Mouse (Mus musculus) heart, embryonic 14.5 days (tissue): ENCODE measurements around the gene Sgcd. TPM values are rescaled to one million over a fixed set of nuclear protein-coding genes. Genes with fewer than 3 reads are reported as not detected.

ENCODE experiments used
- ATAC-seq: fragments of 200-750 bp; cut with Nextera tagmentation; 2 replicates; pipeline ENCODE4 v1.8.0; 2017; ENCODE audit warnings: low read depth, moderate TSS enrichment; ENCODE audit not compliant: insufficient number of reproducible peaks, insufficient read depth, low FRiP score
- H3K27ac ChIP-seq, 2 experiments: fragments of 200-500 bp in 1 of 2; fragments of 300-500 bp in 1 of 2; sonication (generic) in 1 of 2; replicated peaks in 1 of 2; 2 replicates each; pipeline ENCODE4 v1.5.1; 2012 to 2014; ENCODE audit warnings: low read depth in 2 of 2, low read length in 2 of 2, control low read depth in 1 of 2, mild to moderate bottlenecking in 1 of 2, mixed read lengths in 1 of 2; ENCODE audit not compliant: control insufficient read depth in 1 of 2, insufficient read depth in 1 of 2
- H3K27me3 ChIP-seq: fragments of 300-500 bp; sonication (generic); 2 replicates; pipeline ENCODE4 v1.6.1; 2014; ENCODE audit warnings: mild to moderate bottlenecking, low read length, control low read depth; ENCODE audit not compliant: control insufficient read depth, insufficient read depth
- H3K36me3 ChIP-seq: fragments of 300-500 bp; sonication (generic); 2 replicates; pipeline ENCODE4 v1.6.1; 2014; ENCODE audit warnings: mild to moderate bottlenecking, control low read depth, low read length, mixed read lengths; ENCODE audit not compliant: control insufficient read depth, insufficient read depth
- H3K4me1 ChIP-seq, 2 experiments: fragments of 200-500 bp in 1 of 2; fragments of 300-500 bp in 1 of 2; sonication (generic) in 1 of 2; 2 replicates each; pipeline ENCODE4 v1.6.1; 2012 to 2014; ENCODE audit warnings: low read length in 2 of 2, control low read depth in 1 of 2, mixed read lengths in 1 of 2; ENCODE audit not compliant: control insufficient read depth in 2 of 2, insufficient read depth in 2 of 2
- H3K4me2 ChIP-seq: fragments of 300-500 bp; sonication (generic); 2 replicates; pipeline ENCODE4 v1.6.1; 2014; ENCODE audit warnings: mild to moderate bottlenecking, low read length
- H3K4me3 ChIP-seq, 2 experiments: fragments of 200-500 bp in 1 of 2; fragments of 300-500 bp in 1 of 2; sonication (generic) in 1 of 2; 2 replicates each; pipeline ENCODE4 v1.5.1; 2012 to 2014; ENCODE audit warnings: low read length in 2 of 2, mild to moderate bottlenecking in 2 of 2, control low read depth in 1 of 2, low read depth in 1 of 2, moderate library complexity in 1 of 2; ENCODE audit not compliant: control insufficient read depth in 1 of 2, insufficient read depth in 1 of 2
- H3K9ac ChIP-seq: fragments of 300-500 bp; sonication (generic); 2 replicates; pipeline ENCODE4 v1.6.1; 2014; ENCODE audit warnings: mild to moderate bottlenecking, low read length
- H3K9me3 ChIP-seq: fragments of 300-500 bp; sonication (generic); 2 replicates; pipeline ENCODE4 v1.6.1; 2016; ENCODE audit warnings: low read length, control low read depth; ENCODE audit not compliant: control insufficient read depth
- WGBS: fragments of 180-500 bp; shearing (Covaris S2); extraction: QIAGEN DNeasy Blood & Tissue Kit; methylation state at CpG from one replicate; pipeline ENCODE4 v1.1.7; 2014; 5-methylcytosine and 5-hydroxymethylcytosine counted together
- polyA plus RNA-seq: library from polyadenylated mRNA; unstranded; fragments of >200 nt; fragmentation: Nextera tagmentation; extraction: Ambion mirVana; gene quantifications from 2 replicates; pipeline ENCODE4 v1.2.1, GENCODE M21; 2014

The Sgcd gene
- polyA plus RNA-seq, 1 experiment from 2014 or later, result 8.9 TPM

- Histone ChIP-seq H3K4me1 (peaks cover 0 to 8% of the 10 kb centered on the region in 2 experiments; a peak in 1 of 4 replicates), H3K27ac (no peak overlapping the region), H3K9me3 (no peaks in the 10 kb centered on the region), H3K36me3 (no peaks in the 10 kb centered on the region), H3K4me3 (no peak overlapping the region), H3K9ac (no peak overlapping the region), H3K27me3 (no peaks in the 10 kb centered on the region), H3K4me2 (no peak overlapping the region)
- WGBS, result 88% methylated on average over 4 of the region's 4 CpGs
- ATAC-seq, result no peak
These were observed 874.4 kb downstream of the Sgcd start for GRCm38 (mm10) chr11:47114366-47114765.

GRCm38 (mm10) chr11:47113081-47113480, 875.7 kb downstream of the Sgcd start:
- no peak overlapping the region for H3K9ac ChIP-seq
- no peak for ATAC-seq
- no peaks in the 10 kb centered on the region for H3K36me3 ChIP-seq
- 77% methylated on average over 5 of the region's 5 CpGs for WGBS
- H3K4me3 ChIP-seq, result no peak overlapping the region
- no peak overlapping the region for H3K27ac ChIP-seq
- no peak overlapping the region for H3K4me2 ChIP-seq
- H3K9me3 ChIP-seq, result no peaks in the 10 kb centered on the region
- H3K4me1 ChIP-seq, result peaks cover 0 to 8% of the 10 kb centered on the region in 2 experiments; a peak in 1 of 4 replicates
- H3K27me3 ChIP-seq, result no peaks in the 10 kb centered on the region

DNA sequence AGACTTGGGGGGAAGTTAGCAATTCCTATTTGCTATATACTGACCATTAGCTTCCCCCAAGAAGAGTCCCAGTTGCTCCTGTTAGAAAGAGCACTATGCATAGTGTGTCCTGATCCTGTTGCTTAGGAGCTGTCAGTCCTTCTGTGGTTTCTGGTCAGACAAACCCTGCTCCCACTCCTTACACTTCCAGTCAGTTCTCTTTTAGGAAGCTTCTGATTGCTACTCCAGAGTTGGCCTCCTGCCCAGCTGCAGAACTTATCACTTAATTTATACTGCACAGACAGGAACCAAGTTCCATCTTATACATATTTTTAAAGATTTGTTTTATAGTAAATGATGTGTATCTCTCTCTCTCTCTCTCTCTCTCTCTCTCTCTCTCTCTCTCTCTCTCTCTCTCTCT, 878.5 kb downstream of the Sgcd start:
- Histone ChIP-seq H3K9ac (no peak overlapping the region), H3K9me3 (no peaks in the 10 kb centered on the region), H3K4me1 (peaks cover 0 to 8% of the 10 kb centered on the region in 2 experiments; a peak in 1 of 4 replicates), H3K4me2 (no peak overlapping the region), H3K36me3 (no peaks in the 10 kb centered on the region), H3K27ac (no peak overlapping the region), H3K27me3 (no peaks in the 10 kb centered on the region), H3K4me3 (no peak overlapping the region)
- no peak for ATAC-seq

GRCm38 (mm10) chr11:47107661-47108060, 881.1 kb downstream of the Sgcd start:
- H3K4me3 ChIP-seq, result no peak overlapping the region
- H3K9me3 ChIP-seq, result no peaks in the 10 kb centered on the region
- H3K27me3 ChIP-seq, result no peaks in the 10 kb centered on the region
- H3K4me1 ChIP-seq, result peaks cover 0 to 8% of the 10 kb centered on the region in 2 experiments; a peak in 1 of 4 replicates
- H3K4me2 ChIP-seq, result no peak overlapping the region
- H3K9ac ChIP-seq, result no peak overlapping the region
- ATAC-seq, result no peak
- no peak overlapping the region for H3K27ac ChIP-seq
- no peaks in the 10 kb centered on the region for H3K36me3 ChIP-seq
- WGBS, result 76% methylated on average over 2 of the region's 2 CpGs

GRCm38 (mm10) chr11:47093296-47093912, 895.4 kb downstream of the Sgcd start:
- no peak overlapping the region for H3K9ac ChIP-seq
- no peaks in the 10 kb centered on the region for H3K27me3 ChIP-seq
- no peaks in the 10 kb centered on the region for H3K36me3 ChIP-seq
- H3K27ac ChIP-seq, result no peak overlapping the region
- peaks cover 0 to 3% of the 10 kb centered on the region in 2 experiments; a peak in 2 of 4 replicates for H3K4me1 ChIP-seq
- H3K4me3 ChIP-seq, result no peak overlapping the region
- WGBS, result 73% methylated on average over 5 of the region's 5 CpGs
- no peak overlapping the region for H3K4me2 ChIP-seq
- no peaks in the 10 kb centered on the region for H3K9me3 ChIP-seq
- no peak for ATAC-seq

DNA sequence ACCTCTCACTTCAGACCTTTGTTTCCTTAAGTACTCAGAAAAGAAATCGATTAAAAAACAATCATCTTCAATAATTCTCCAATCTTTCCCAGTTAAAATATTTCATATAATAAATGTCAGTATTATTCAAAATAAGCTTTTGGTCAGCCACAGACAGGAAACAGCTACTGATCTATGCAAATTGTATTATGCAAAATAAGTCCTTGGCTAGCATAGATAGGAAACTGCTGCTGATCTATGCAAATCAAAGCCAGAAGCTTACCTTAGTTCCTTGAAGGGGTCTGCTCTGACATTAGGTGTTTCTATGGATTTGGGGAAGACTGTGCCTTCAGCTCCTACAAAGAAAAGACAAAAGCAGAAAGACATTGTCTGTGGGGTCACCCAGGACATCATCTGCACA, 906.3 kb downstream of the Sgcd start:
- no peaks in the 10 kb centered on the region for H3K9me3 ChIP-seq
- no peak overlapping the region for H3K27ac ChIP-seq
- no peak overlapping the region for H3K9ac ChIP-seq
- H3K4me3 ChIP-seq, result no peak overlapping the region
- no peaks in the 10 kb centered on the region for H3K36me3 ChIP-seq
- no peak for ATAC-seq
- H3K27me3 ChIP-seq, result no peaks in the 10 kb centered on the region
- H3K4me1 ChIP-seq, result no peaks in the 10 kb centered on the region
- no peak overlapping the region for H3K4me2 ChIP-seq
- 90% methylated on average over 1 of the region's 1 CpGs for WGBS

- Histone ChIP-seq H3K27me3 (no peaks in the 10 kb centered on the region), H3K9me3 (no peaks in the 10 kb centered on the region), H3K4me1 (no peaks in the 10 kb centered on the region), H3K4me2 (no peak overlapping the region), H3K36me3 (no peaks in the 10 kb centered on the region), H3K27ac (no peak overlapping the region), H3K4me3 (no peak overlapping the region), H3K9ac (no peak overlapping the region)
- ATAC-seq, result no peak
- 58% methylated on average over 1 of the region's 1 CpGs for WGBS
These were observed 915.2 kb downstream of the Sgcd start for GRCm38 (mm10) chr11:47073538-47073937.

- no peak overlapping the region for H3K4me3 ChIP-seq
- ATAC-seq, result no peak
- H3K4me1 ChIP-seq, result no peaks in the 10 kb centered on the region
- H3K27ac ChIP-seq, result no peak overlapping the region
- H3K9ac ChIP-seq, result no peak overlapping the region
- no peaks in the 10 kb centered on the region for H3K9me3 ChIP-seq
- 89% methylated on average over 2 of the region's 2 CpGs for WGBS
- no peaks in the 10 kb centered on the region for H3K36me3 ChIP-seq
- no peaks in the 10 kb centered on the region for H3K27me3 ChIP-seq
- no peak overlapping the region for H3K4me2 ChIP-seq
These were observed 917.6 kb downstream of the Sgcd start for GRCm38 (mm10) chr11:47071161-47071560.
